Mouse (Mus musculus) heart, embryonic 14.5 days (tissue): ENCODE results near the gene Calca. TPM values are rescaled to one million over a fixed set of nuclear protein-coding genes. Genes with fewer than 3 reads are reported as not detected.
"Not testable (repeated sequence)": the region's sequence is repeated elsewhere in the genome, so short reads cannot be mapped to it uniquely, and the experiment has no call there.

Experiments used
- ATAC-seq: fragments of 200-750 bp; cut with Nextera tagmentation; 2 replicates; pipeline ENCODE4 v1.8.0; 2017; ENCODE audit warnings: low read depth, moderate TSS enrichment; ENCODE audit not compliant: insufficient number of reproducible peaks, insufficient read depth, low FRiP score
- H3K27ac ChIP-seq, 2 experiments: fragments of 200-500 bp in 1 of 2; fragments of 300-500 bp in 1 of 2; sonication (generic) in 1 of 2; replicated peaks in 1 of 2; 2 replicates each; pipeline ENCODE4 v1.5.1; 2012 to 2014; ENCODE audit warnings: low read depth in 2 of 2, low read length in 2 of 2, control low read depth in 1 of 2, mild to moderate bottlenecking in 1 of 2, mixed read lengths in 1 of 2; ENCODE audit not compliant: control insufficient read depth in 1 of 2, insufficient read depth in 1 of 2
- H3K27me3 ChIP-seq: fragments of 300-500 bp; sonication (generic); 2 replicates; pipeline ENCODE4 v1.6.1; 2014; ENCODE audit warnings: mild to moderate bottlenecking, low read length, control low read depth; ENCODE audit not compliant: control insufficient read depth, insufficient read depth
- H3K36me3 ChIP-seq: fragments of 300-500 bp; sonication (generic); 2 replicates; pipeline ENCODE4 v1.6.1; 2014; ENCODE audit warnings: mild to moderate bottlenecking, control low read depth, low read length, mixed read lengths; ENCODE audit not compliant: control insufficient read depth, insufficient read depth
- H3K4me1 ChIP-seq, 2 experiments: fragments of 200-500 bp in 1 of 2; fragments of 300-500 bp in 1 of 2; sonication (generic) in 1 of 2; 2 replicates each; pipeline ENCODE4 v1.6.1; 2012 to 2014; ENCODE audit warnings: low read length in 2 of 2, control low read depth in 1 of 2, mixed read lengths in 1 of 2; ENCODE audit not compliant: control insufficient read depth in 2 of 2, insufficient read depth in 2 of 2
- H3K4me2 ChIP-seq: fragments of 300-500 bp; sonication (generic); 2 replicates; pipeline ENCODE4 v1.6.1; 2014; ENCODE audit warnings: mild to moderate bottlenecking, low read length
- H3K4me3 ChIP-seq, 2 experiments: fragments of 200-500 bp in 1 of 2; fragments of 300-500 bp in 1 of 2; sonication (generic) in 1 of 2; 2 replicates each; pipeline ENCODE4 v1.5.1; 2012 to 2014; ENCODE audit warnings: low read length in 2 of 2, mild to moderate bottlenecking in 2 of 2, control low read depth in 1 of 2, low read depth in 1 of 2, moderate library complexity in 1 of 2; ENCODE audit not compliant: control insufficient read depth in 1 of 2, insufficient read depth in 1 of 2
- H3K9ac ChIP-seq: fragments of 300-500 bp; sonication (generic); 2 replicates; pipeline ENCODE4 v1.6.1; 2014; ENCODE audit warnings: mild to moderate bottlenecking, low read length
- H3K9me3 ChIP-seq: fragments of 300-500 bp; sonication (generic); 2 replicates; pipeline ENCODE4 v1.6.1; 2016; ENCODE audit warnings: low read length, control low read depth; ENCODE audit not compliant: control insufficient read depth
- WGBS: fragments of 180-500 bp; shearing (Covaris S2); extraction: QIAGEN DNeasy Blood & Tissue Kit; methylation state at CpG from one replicate; pipeline ENCODE4 v1.1.7; 2014; 5-methylcytosine and 5-hydroxymethylcytosine counted together
- polyA plus RNA-seq: library from polyadenylated mRNA; unstranded; fragments of >200 nt; fragmentation: Nextera tagmentation; extraction: Ambion mirVana; gene quantifications from 2 replicates; pipeline ENCODE4 v1.2.1, GENCODE M21; 2014

The Calca gene
- polyA plus RNA-seq, 1 experiment from 2014 or later: 8.7 TPM

- Histone ChIP-seq H3K36me3 (no peaks in the 10 kb centered on the region), H3K4me2 (no peak overlapping the region), H3K9me3 (no peaks in the 10 kb centered on the region), H3K4me1 (no peaks in the 10 kb centered on the region), H3K27ac (no peak overlapping the region), H3K4me3 (no peak overlapping the region), H3K9ac (no peak overlapping the region), H3K27me3 (no peaks in the 10 kb centered on the region)
- WGBS: 63% methylated on average over 6 of the region's 6 CpGs
- no peak for ATAC-seq
Measured at GRCm38 (mm10) chr7:114616759-114617158, 19.4 kb downstream of the Calca start.

- not testable (repeated sequence) for H3K9ac ChIP-seq, H3K36me3 ChIP-seq, H3K4me3 ChIP-seq, H3K27me3 ChIP-seq, ATAC-seq, H3K9me3 ChIP-seq, H3K4me1 ChIP-seq, H3K4me2 ChIP-seq, H3K27ac ChIP-seq
- WGBS: 91% methylated on average over 8 of the region's 8 CpGs
Measured at GRCm38 (mm10) chr7:114594391-114594790, 41.8 kb downstream of the Calca start.

- WGBS: 40% methylated on average over 2 of the region's 2 CpGs
- H3K9ac ChIP-seq: no peak overlapping the region
- H3K9me3 ChIP-seq: no peaks in the 10 kb centered on the region
- no peak overlapping the region for H3K27ac ChIP-seq
- no peaks in the 10 kb centered on the region for H3K36me3 ChIP-seq
- H3K27me3 ChIP-seq: no peaks in the 10 kb centered on the region
- no peak overlapping the region for H3K4me3 ChIP-seq
- H3K4me1 ChIP-seq: no peaks in the 10 kb centered on the region
- no peak for ATAC-seq
- H3K4me2 ChIP-seq: no peak overlapping the region
Measured at GRCm38 (mm10) chr7:114582441-114582840, 53.7 kb downstream of the Calca start.

Other genes starting within 250 kb of the Calca start
- 7.5 and 8.9 TPM in 2 replicates for gene Pde3b, start 221.1 kb downstream of the Calca start, polyA plus RNA-seq
- 1.5 and 1.9 TPM in 2 replicates for gene Cyp2r1, start 73.4 kb downstream of the Calca start, polyA plus RNA-seq
- gene Calcb, start 82.3 kb upstream of the Calca start, polyA plus RNA-seq: not detected in 2 replicates
- 4.8 and 6.3 TPM in 2 replicates for gene Insc, start 107.3 kb upstream of the Calca start, polyA plus RNA-seq